Mouse (Mus musculus) lung, postnatal 4 days (tissue): ENCODE results near the gene Noxred1.
A peak's percentile ranks its signal among the peaks of the same experiment; 100 is the strongest.
"Not testable (repeated sequence)": the region's sequence is repeated elsewhere in the genome, so short reads cannot be mapped to it uniquely, and the experiment has no call there.

Source experiments
- DNase-seq, 2 experiments: peaks; one replicate each; pipeline ENCODE4 v3.0.0; 2021

Gene Noxred1

DNA sequence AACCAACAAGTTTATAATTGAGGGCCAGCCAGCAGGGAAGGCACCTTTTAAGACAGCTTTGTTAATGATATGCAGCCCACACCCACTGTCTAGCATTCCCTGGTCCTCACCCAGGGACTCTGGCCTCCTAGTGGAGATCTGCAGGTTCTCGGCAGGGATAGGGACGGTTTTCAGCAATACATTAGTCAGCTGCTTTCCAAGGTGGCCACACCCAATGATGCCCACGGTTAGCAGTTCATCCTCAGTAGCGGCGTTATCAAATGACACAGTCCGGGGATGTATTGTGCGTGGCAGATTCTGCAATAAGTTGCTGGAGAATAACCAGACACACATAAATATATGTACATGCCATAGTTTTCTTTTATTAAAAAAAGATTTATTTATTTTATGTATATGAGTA, 11.7 kb downstream of the Noxred1 start:
- DNase-seq, result no peak

DNA sequence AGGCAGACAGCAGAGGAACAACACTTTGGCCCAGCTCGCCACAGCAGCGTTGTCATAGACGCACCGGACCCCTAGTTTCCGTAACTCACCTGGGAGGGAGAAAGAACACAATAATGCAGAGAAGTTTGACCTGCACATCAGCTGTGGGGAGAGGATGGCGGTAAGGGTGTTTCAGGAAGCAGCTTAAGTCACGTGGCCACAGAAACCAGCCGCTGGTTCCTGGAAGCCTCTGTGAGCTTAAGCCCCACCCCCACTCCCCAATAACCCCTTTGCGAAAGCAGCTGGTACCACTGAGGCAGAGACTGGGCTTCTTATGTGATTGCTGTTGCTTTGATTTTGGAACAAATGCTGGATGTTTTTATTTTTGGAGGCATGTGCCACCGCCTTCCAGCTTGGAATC, 13.6 kb downstream of the Noxred1 start:
- no peak for DNase-seq

DNA sequence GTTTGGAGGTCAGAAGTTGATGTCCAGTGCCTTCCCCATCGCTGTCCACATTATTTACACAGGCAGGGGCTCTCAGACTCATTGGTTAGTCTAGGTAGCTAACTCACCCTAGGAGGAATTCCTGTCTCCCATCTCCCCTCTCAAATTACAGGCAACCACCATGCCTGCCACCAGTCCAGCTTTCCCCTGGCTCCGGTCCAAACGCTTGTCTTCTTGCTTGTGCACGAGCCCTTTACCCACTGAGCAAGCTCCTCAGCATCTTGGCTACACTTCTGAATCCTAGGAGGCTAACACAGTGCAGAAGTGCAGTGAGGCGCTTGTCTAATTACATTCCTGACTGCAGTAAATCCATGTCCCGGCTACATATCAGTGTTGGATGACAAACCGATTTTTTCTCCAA, 19.2 kb downstream of the Noxred1 start:
- DNase-seq, result no peak

DNA sequence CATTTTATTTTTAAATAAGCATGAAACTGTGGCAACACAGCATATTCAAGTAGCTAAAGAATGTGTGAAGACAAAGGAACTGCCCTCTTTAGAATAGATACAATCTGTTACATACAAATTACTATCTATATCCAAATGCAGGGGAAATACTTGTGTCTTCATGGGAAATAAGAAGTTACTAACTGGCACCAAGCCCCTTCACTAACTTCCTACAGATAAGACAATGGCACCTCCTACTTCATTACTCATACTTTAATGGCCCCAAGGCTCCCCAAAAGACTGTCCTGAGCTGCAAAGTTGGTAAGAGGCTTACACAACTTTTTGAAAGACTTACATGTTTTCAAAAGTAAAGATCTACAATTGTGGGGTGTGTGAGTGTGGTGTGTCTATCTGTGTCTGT, 20.9 kb downstream of the Noxred1 start:
- no peak for DNase-seq

DNA sequence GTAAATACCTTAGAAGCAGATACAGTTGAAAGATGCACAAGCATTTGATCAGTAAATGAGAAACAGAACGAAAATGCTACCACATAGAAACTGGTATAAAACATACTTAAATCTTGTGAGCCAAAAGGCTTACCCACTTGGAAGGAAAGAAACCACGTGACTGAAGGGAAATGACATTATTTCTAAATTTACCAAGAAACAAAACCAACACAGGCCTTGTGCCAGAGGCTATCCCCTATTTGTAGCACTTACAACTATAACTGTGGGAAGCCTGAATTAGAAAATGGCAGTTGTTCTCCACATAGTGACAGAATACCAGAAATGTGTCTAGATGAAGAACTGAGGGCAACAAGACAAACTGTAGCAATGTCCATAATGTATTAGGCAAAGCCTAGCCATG, 22.5 kb downstream of the Noxred1 start:
- DNase-seq, result no peak

DNA sequence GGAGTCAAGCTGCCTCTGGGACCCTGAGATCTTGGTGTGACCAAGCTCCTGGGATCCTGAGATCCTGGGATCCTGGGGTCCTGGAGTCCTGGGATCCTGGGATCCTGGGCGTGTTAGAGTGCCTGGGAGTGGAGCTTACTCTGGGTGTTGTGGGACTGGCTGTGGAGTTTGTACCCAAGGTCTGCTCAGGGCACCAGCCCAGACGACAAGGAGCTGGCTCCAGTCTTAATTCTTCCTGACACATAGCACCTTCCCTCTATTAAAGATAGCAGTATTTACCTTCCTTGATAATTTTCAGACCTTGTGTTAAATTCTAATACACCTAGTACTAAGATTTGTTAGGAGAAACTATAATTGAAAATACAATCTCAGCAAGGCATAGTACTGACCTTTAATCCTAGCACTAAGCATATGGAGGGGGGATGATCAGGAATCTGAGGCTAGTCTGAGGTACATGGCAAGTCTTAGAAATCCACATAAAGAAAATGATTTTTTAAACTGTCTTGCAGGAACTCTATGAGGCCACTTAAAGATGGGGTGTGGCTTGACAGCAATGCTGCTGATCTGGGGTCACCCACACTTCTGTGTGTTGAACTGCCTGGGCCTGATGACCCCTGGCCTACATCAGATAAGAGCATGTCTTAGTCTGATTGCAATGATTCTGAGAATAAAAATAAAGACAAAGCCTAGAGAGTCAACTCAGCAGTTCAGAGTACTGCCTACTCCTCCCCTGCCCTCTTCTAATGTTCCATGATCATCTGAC, 25.5 kb downstream of the Noxred1 start:
- no peak for DNase-seq

DNA sequence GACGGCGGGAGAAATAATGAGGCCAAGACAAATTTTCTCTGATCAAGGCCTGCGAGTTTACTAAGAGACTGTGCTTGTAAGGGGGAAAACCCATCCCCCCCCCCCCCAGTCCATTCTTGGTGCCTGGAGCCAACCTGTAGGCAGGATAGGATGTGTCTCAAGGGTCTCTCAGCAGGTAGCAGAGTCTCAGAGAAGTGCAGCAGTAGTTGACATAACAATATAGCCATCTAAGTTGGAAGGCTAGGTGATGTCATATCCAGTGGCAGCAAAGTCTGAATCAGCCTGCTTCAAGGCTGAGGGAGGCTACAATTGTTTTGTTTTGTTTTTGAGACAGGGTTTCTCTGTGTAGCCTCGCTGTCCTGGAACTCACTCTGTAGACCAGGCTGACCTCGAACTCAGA, 32.7 kb downstream of the Noxred1 start:
- not testable (repeated sequence) for DNase-seq

DNA sequence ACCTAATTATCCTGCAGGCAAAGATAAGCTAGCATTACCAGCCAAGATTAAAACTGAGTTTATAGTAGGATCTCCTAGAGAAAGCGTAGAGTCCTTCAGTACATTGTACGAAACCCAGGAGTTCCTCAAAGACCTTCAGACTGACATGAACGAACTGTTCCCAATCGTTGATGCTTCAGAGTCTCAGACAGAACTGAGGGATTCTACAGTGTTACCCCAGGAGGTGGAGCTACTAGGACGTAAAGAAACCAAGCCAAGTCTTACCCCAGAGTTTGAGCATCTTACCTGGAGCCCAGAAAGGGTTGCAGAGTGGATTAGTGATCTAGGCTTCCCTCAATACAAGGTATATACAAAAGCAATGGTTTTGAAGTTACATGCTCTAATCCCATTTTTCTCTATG, 36.8 kb downstream of the Noxred1 start:
- no peak for DNase-seq

DNA sequence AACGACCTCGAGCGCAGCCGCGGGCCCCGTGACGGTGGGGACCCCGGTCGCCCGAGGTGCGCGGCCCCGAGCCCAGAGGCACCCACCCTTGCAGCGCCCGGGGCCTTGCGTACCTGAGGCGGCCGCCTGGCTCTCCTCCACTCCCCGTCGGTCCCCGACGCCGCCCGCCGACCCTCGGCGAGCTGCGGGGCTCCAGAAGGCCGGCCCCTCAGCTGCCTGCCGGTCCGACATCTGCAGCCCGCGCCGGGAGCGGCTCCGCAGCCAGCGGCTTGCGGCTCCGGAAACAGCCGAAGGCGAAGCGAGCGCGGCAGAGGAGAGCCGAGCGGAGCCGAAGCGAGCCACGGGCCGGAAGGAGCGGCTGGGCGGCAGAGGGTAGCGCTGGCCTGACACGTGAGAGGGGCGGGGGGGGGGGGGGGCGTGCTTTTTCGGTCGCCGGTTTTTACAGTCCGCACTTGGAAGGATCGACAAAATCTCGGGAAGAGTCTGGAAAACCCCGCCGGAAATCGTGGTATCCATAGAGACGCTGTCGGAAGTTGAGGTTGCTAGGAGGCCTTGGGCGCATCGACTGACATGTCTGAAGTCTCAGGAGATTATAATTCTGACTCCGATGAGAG, 38.5 kb downstream of the Noxred1 start, which contains the start of gene Tmed8:
TSS of gene Tmed8 (minus strand) at position 482 of the 614 bp plus-strand sequence.
- peak; percentile 87 to 90 for DNase-seq

DNA sequence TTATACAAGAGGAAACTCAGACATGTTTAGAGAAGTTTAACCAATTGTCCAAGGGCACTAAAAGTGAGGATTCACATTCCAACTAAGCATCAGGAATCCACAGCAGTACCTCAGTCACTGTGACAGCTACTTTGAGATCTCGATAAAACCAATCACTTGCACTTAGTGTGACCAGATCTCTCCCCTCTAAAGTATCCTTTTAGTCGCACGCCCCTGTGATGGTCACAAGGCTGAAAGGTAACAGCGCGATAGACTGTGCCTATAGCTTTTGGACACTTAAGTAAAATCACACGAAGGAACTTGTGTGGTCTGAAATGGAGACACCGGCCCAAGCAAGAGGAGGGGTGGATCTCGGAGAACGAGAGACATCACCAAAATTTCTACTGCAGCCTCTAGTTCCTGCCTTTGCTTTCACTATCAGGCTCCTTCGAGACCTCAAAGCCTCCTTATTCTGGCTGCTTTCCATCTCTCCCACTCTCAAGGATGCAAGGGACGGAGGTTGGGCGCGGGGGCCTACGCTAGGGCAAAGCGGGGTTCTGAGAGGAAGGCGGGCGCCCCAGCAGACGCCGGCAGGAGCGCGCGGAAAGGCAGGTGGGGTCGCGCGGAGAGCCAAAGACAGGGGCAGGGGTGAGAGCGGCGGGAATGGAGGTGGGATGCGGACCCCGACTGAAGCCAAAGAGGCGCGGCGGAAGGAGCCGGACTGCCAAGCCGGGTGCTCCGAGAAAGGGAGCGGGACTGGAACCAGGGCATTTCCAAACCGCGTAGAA, 39.1 kb downstream of the Noxred1 start, which contains the start of gene Samd15:
TSS of gene Samd15 (plus strand) at position 518 of the 767 bp plus-strand sequence.
- peak in 1 of 2 experiments; percentile 43 for DNase-seq

DNA sequence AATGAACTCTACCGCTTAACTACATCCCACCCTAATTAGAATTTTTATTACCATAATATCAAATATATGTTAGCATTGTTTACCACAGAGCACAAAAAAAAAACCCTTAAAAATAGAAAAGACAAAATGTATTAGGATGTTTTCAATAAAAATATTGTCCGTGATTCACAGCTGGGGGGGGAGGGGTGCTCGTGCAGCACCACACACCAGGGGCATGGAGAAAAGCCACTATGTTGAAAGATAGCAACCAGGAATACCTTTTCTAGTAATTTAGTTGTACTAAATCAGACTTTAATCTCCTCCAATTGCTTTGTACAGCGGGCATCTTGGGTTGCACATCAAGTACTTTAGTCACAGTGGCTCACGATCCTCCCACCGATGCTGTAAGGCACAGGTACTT, 39.7 kb downstream of the Noxred1 start:
- no peak for DNase-seq

DNA sequence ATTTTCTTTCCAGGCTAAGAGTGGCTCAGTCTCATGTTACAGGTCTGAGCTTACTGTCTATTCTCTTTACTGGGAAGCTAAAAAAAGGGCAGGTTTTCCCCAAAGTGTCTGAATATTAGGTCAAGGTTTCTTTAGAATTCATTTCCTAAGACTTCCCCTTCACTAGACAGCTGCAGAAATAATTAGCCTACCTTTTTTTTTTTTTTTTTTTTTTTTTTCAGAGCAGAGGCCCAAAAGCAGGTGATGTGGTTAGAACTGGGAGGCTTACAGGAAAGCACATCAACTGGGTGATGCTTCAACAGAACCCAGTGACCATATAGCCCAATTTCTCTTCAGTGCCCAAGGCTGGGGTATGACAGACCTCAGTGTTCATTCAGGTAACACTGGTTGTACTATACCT, 42.2 kb downstream of the Noxred1 start:
- no peak for DNase-seq

DNA sequence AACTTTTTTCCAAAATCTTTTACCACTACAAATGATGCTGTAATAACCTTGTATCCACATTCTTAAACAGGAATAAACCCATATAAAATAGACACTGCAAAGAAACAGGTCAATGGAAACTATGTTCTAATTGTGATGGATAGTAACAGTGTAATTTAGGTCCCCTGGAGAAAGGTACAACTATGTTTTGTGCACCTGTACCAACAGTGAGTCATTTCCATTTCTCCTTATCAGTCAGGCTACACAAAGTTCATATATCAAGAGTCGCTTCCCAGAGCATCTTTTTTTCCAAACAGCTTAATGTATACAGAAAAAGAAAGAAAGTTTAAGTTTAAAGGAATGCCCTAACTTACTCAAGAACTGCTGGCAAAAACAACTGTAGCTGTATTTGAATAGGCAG, 43.5 kb downstream of the Noxred1 start:
- DNase-seq, result no peak

DNA sequence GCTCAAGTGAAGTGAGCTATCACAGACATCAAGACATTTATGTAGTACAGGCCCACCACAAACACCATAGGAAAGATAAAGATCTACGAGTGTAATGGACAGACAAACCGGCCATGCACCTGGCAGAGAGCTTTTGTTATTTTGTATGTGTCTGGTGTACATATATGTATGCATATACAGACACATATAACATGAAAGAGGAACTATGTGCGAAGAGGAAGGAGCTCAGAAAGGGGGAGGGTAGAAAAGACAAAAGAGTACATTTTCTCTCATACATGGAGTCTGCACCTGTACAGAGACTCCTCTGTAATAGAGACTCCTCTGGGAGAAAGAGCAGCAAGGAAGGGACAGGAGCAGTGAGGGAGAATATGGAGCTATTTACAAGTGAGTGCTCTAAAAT, 45.5 kb downstream of the Noxred1 start:
- no peak for DNase-seq

DNA sequence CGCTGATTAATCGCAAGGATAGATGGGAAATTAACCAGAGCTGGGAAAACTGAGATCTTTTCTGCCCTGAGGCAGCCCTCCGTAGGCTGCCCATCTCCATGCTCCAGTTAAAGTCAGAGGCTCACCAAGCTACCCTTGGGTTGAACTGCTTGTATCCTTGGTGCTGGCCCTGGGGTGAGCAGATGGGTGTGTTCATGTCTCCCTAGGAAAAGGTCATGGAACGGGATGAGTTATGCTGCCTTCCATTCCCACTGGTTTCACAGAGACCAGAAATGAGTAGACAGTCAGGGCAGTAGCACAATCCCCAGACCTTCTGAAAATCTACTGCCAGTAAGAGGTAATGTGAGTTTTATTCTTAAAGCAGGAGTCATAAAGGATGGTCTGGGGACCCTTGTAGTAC, 60.9 kb downstream of the Noxred1 start:
- no peak for DNase-seq

DNA sequence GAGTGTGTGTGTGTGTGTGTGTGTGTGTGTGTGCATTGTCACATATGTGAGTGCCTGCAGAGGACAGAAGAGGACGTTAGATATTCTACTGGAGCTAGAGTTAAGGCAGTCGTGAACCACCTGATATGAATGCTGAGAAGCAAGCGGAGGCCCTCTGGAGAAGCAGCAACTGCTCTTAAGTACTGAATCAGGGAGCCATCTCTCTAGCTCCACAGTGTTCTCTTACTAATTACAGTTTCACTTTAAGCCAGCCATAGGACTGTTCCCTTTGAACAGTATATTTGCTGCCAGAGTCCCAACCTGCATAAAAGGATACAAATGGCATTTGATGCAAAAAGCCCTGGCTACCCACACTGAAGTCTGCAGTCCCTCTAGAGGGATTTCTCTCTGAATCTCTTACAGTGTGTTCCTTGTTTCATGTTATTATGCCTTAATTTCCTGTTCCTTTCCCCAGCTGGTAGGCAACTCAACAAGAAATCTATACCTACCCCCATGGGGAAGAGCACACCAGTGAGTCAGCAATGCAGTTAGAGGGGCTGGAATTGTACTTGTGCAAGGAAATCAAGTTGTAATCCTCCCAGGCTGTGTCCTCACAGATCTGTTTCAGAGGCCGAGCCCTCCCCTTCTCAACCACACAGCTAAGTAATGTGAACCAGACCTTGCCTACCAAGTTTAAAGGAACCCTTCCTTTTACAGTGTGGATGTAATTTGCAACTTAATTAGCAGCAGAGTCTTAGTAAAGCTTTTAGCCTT, 63.2 kb downstream of the Noxred1 start:
- no peak for DNase-seq
